Mouse (Mus musculus) colon, adult 2 months (tissue): ENCODE results near the gene Scn1b. TPM values are rescaled to one million over a fixed set of nuclear protein-coding genes. Genes with fewer than 3 reads are reported as not detected.

Experiments used
- polyA plus RNA-seq: library from polyadenylated mRNA; depleted of rRNA; stranded (reverse); fragments of >200 nt; gene quantifications from 2 replicates; pipeline ENCODE4 v1.2.3, GENCODE M21; 2012; rRNA removed

The Scn1b gene
- polyA plus RNA-seq: 36.5 and 37.2 TPM in 2 replicates

DNA sequence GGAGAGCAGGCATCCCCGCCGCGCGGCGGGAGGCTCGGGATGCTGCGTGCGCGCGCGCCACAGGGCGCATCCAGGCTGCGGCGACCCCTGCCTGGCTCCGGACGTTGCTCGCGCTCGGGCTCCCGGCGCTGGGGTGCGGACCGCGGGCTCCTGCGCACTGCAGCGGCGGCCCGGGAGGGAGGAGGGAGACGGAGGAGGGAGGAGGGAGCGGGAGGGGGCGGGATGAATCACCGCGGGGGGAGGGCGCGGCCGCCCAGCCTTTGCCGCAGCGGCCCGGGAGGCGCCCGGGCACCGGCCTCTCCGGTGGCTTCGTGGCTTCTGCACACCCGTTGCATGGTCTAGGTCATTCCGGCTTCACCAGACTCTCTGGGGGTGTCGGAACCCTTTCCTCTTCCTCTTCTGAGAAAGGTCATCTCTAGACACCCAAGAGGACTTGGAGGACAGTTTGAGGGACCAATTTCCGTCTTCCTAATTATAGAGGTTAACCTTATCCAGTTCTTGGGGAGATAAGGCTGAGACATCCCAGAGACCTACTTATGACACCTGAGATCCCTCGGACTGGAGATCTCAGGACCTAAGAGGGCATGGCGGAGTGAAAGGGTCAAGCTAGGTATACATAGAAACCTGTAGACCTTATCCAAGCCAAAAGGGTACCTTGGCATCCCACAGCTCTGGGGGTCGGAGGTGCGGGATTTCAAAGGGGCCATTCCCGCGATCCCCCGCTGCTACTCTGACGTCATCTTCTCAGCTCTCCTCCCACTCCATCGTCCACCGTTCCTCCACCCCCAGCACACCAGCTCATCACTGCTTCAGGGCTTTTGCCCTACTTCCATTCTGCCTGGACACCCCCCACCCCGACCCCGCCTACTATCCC is at the start of gene Scn1b:
Scn1b (minus strand) TSS at position 153 of the 874 bp plus-strand sequence.

GRCm38 (mm10) chr7:31155296-31156033 is 28.7 kb upstream of the Scn1b start, which contains the start of gene Gramd1a:
Gene Gramd1a, minus strand, starts transcription at chr7:31155896.

GRCm38 (mm10) chr7:31115182-31115581 is 11.6 kb downstream of the Scn1b start, which contains the start of gene Hpn:
Gene Hpn, minus strand, starts transcription at chr7:31115290.

GRCm38 (mm10) chr7:31076492-31076891 is 50.3 kb downstream of the Scn1b start, which contains the start of gene Fxyd3:
Gene Fxyd3, minus strand, starts transcription at chr7:31076704.

Other genes with a start within 250 kb of the Scn1b start
- 3.6 and 5.0 TPM in 2 replicates for gene Cd22, start 246.7 kb downstream of the Scn1b start, polyA plus RNA-seq
- 0.63 and 0.67 TPM in 2 replicates for gene Mag, start 212.1 kb downstream of the Scn1b start, polyA plus RNA-seq
- gene Hamp2, start 202.3 kb downstream of the Scn1b start, polyA plus RNA-seq: 1.2 and 15.5 TPM in 2 replicates
- 0.73 and 1.2 TPM in 2 replicates for gene Hamp, start 183.0 kb downstream of the Scn1b start, polyA plus RNA-seq
- 131 and 151 TPM in 2 replicates for gene Usf2, start 170.2 kb downstream of the Scn1b start, polyA plus RNA-seq
- gene Lsr, start 153.5 kb downstream of the Scn1b start, polyA plus RNA-seq: 312 and 358 TPM in 2 replicates
- 4.6 and 5.6 TPM in 2 replicates for gene Fam187b, start 153.2 kb downstream of the Scn1b start, polyA plus RNA-seq
- 40.4 and 41.9 TPM in 2 replicates for gene Fxyd5, start 84.5 kb downstream of the Scn1b start, polyA plus RNA-seq
- 6.2 and 7.2 TPM in 2 replicates for gene Fxyd7, start 75.5 kb downstream of the Scn1b start, polyA plus RNA-seq
- 192 and 199 TPM in 2 replicates for gene Fxyd1, start 69.8 kb downstream of the Scn1b start, polyA plus RNA-seq
- gene Lgi4, start 67.7 kb downstream of the Scn1b start, polyA plus RNA-seq: 10.7 and 11.0 TPM in 2 replicates
- gene Fxyd3, start 50.3 kb downstream of the Scn1b start, polyA plus RNA-seq: 95.3 and 98.5 TPM in 2 replicates
- 27.3 and 27.8 TPM in 2 replicates for gene Hpn, start 11.7 kb downstream of the Scn1b start, polyA plus RNA-seq
- gene Gramd1a, start 28.9 kb upstream of the Scn1b start, polyA plus RNA-seq: 74.4 and 76.3 TPM in 2 replicates
- gene Scgb2b2, start 163.5 kb upstream of the Scn1b start, polyA plus RNA-seq: not detected in 2 replicates
- gene Scgb1b2, start 164.8 kb upstream of the Scn1b start, polyA plus RNA-seq: not detected in 2 replicates
- not detected in 2 replicates for gene Scgb2b3, start 235.1 kb upstream of the Scn1b start, polyA plus RNA-seq
- 0.42 TPM in 1 of 2 replicates, not detected in the other for gene Scgb1b3, start 248.6 kb upstream of the Scn1b start, polyA plus RNA-seq